Mouse (Mus musculus) liver, adult 2 months (tissue): ENCODE measurements at regions not wholly inside any gene's neighbourhood (a gene's known extent, or its start where the extent isn't known, plus 50 kb on each side); places are given as distances from the start of the nearest gene placed in this dataset.

Experiments used
- CTCF ChIP-seq: fragments of 200-500 bp; IDR thresholded peaks from 2 replicates; pipeline ENCODE4 v1.5.1; 2011; ENCODE audit warnings: low read depth, low read length, control low read depth
- POLR2A ChIP-seq: fragments of 200-500 bp; IDR thresholded peaks from 2 replicates; pipeline ENCODE4 v1.6.1; 2011; ENCODE audit warnings: low read length, control low read depth; ENCODE audit not compliant: insufficient read depth; ENCODE audit errors: extremely low read depth

- TF ChIP-seq POLR2A (no peak), CTCF (no peak)
Measured at GRCm38 (mm10) chr10:21525555-21525954, 67.4 kb upstream of the 1700020N01Rik start.
